Mouse (Mus musculus) gastrocnemius, adult 2 months (tissue): ENCODE data around the gene Slc7a11. TPM values are rescaled to one million over a fixed set of nuclear protein-coding genes. Genes with fewer than 3 reads are reported as not detected.

Experiments
- DNase-seq: peaks from one replicate; pipeline ENCODE4 v3.0.0; 2022
- H3K27ac ChIP-seq: fragments of 200-600 bp; 2 replicates; pipeline ENCODE4 v1.8.1; 2022; ENCODE audit warnings: mild to moderate bottlenecking
- H3K4me3 ChIP-seq: fragments of 200-600 bp; 2 replicates; pipeline ENCODE4 v1.8.1; 2022; ENCODE audit warnings: mild to moderate bottlenecking, moderate library complexity
- CTCF ChIP-seq: fragments of 200-600 bp; IDR thresholded peaks from 2 replicates; pipeline ENCODE4 v1.8.1; 2022; ENCODE audit warnings: antibody characterized with exemption, mild to moderate bottlenecking, moderate library complexity
- intact Hi-C: fragments of 180-260 bp; cut with DNase I; formaldehyde crosslinking; loops from one replicate; pipeline ENCODE4 v1.15.1; 2025
- long read RNA-seq, 2 experiments: library from polyadenylated mRNA; stranded (forward); transcript quantifications; one replicate each; pipeline ENCODE4 v2.0.0; 2021
- total RNA-seq, 2 experiments: library from RNA; stranded (reverse); gene quantifications; 2 replicates each; pipeline ENCODE4 v1.2.3; 2021

Gene Slc7a11
- total RNA-seq = under 1 TPM; 0.06 to 0.18 TPM
- long read RNA-seq, experiment 1, partial matches to known transcripts = 2 of 5 reads
- long read RNA-seq, experiment 1, other reads (novel, unspliced or antisense) = 3 of 5 reads
- long read RNA-seq, experiment 2, partial matches to known transcripts = 0 of 15 reads
- long read RNA-seq, experiment 2, other reads (novel, unspliced or antisense) = 15 of 15 reads

GRCm38 (mm10) chr3:50443421-50443916, at the start of gene Slc7a11:
TSS of gene Slc7a11 (minus strand) at chr3:50443614.
- Histone ChIP-seq H3K4me3 (peak within 1 kb of the TSS; percentile 68), H3K27ac (peak within 1 kb of the TSS; percentile 53)
- intact Hi-C loops = no loop called here
- DNase-seq = peak; percentile 42
- TF ChIP-seq CTCF = no peak

DNA sequence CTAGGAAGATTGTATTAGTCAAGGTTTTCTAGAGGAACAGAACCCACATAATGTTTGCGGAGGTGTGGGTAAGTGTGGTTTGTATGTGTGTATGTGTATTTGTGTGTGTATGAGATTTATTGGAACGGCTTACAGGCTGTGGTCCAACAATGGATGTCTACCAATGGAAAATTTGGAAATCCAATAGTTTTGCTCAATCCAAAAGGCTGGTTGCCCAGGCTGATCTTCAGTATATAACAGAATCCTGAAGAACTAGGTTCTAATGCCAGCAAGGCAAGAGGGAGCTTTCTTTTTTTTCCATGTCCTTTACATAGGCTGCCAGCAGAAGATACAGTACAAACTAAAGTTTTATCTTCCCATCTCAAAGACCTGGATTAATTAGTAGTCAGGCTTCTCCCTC, 48.3 kb upstream of the Slc7a11 start:
- no peak overlapping the region for H3K4me3 ChIP-seq
- intact Hi-C loops = no loop called here
- TF ChIP-seq CTCF = no peak

DNA sequence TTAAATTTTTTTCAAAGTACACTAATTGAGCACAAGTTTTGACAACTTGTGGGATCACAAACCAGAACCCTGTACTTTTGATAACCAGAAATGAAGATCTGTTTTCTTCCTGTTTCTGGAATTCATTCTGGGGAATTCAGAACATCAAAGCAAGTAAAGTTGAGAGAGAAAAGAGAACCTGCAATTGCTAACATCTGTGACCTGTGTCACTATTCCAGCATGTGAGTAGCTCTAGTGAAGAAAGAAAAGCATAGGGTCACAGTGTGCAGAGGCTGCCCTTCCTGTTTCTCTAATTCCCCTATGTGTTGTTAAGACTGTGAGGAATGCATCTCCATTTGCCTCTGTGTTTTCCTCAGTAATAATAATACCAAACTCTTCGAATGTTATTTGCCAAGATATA, 40.7 kb upstream of the Slc7a11 start:
- Histone ChIP-seq H3K4me3 (no peak overlapping the region), H3K27ac (no peak overlapping the region)
- intact Hi-C loops = no loop called here
- no peak for TF ChIP-seq CTCF
- no peak for DNase-seq

More for the DNA sequence above, 48.3 kb upstream of the Slc7a11 start:
- H3K27ac ChIP-seq = no peak overlapping the region
- no peak for DNase-seq

DNA sequence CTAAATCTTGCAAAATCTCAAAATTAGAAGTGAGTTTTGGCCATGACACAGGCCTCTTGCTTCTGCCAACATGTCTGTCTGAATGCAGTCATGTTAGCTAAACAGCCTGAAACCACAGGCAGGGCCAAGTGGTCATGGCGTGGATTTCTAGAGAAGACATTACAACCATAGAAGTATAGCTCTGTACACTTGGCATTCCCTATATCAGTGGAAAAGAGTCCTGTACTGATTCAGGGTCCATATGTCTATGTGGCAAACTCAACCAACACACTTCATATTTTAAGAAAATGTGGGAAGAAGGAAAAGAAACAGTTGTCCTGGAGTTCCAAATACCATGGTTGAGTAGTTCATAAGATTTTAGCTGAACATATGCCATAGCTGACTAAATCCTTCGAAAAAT, 18.8 kb upstream of the Slc7a11 start:
- no peak for TF ChIP-seq CTCF
- intact Hi-C loops = no loop called here
- H3K27ac ChIP-seq = no peak overlapping the region

GRCm38 (mm10) chr3:50457136-50457535, 13.7 kb upstream of the Slc7a11 start:
- no peak for DNase-seq
- TF ChIP-seq CTCF = no peak
- intact Hi-C loops = no loop called here
- H3K27ac ChIP-seq = no peak overlapping the region
- H3K4me3 ChIP-seq = no peak overlapping the region

More for the DNA sequence above, 18.8 kb upstream of the Slc7a11 start:
- H3K4me3 ChIP-seq = no peak overlapping the region
- DNase-seq = no peak

DNA sequence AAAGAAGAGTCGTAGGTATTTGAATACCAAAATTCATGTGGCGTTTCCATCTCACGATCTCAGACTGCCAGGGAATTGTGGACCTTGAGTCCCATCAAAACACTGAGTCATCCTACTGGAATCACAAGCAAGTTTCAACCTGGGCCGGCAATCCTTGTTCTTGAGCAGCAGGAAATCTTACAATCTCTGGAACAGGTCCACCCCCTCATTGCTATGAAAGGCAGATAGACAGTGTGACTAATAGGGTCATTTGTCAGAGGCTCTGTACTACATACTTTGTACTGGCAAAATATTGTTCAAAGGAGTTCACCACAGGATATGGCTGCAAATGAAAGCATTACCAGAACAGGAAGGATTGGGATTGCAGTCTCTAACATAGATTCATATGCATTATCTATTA, 13.2 kb upstream of the Slc7a11 start:
- Histone ChIP-seq H3K27ac (no peak overlapping the region), H3K4me3 (no peak overlapping the region)
- intact Hi-C loops = no loop called here
- TF ChIP-seq CTCF = no peak
- DNase-seq = no peak

DNA sequence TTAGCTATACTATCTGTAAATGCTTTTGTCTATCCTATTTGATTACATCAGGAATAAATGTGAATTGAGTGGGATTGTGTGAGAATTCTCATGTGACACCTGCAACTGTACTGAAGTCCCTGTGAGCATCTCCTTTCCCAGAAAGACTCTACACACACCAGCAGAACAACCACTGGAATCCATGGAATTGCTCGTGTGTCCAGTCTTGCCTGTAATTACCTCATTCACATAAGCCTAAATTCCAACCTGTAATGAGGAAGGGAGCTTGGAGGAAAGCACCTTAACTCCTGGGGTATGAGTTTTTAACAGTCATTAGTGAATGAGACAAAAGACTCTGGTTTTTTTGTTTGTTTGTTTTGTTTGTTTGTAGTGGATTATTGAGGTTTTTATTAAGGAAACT, 12.6 kb upstream of the Slc7a11 start:
- Histone ChIP-seq H3K27ac (no peak overlapping the region), H3K4me3 (no peak overlapping the region)
- intact Hi-C loops = no loop called here
- no peak for TF ChIP-seq CTCF
- DNase-seq = no peak

GRCm38 (mm10) chr3:50445050-50445775, 1.8 kb upstream of the Slc7a11 start:
- no peak for DNase-seq
- no peak for TF ChIP-seq CTCF
- H3K27ac ChIP-seq = no peak overlapping the region
- no peak overlapping the region for H3K4me3 ChIP-seq
- intact Hi-C loops = no loop called here

- no peak for DNase-seq
- intact Hi-C loops = no loop called here
- TF ChIP-seq CTCF = no peak
- Histone ChIP-seq H3K4me3 (peak overlapping the region; percentile 68), H3K27ac (no peak overlapping the region)
Observed at GRCm38 (mm10) chr3:50443942-50444341, 528 bp upstream of the Slc7a11 start.

DNA sequence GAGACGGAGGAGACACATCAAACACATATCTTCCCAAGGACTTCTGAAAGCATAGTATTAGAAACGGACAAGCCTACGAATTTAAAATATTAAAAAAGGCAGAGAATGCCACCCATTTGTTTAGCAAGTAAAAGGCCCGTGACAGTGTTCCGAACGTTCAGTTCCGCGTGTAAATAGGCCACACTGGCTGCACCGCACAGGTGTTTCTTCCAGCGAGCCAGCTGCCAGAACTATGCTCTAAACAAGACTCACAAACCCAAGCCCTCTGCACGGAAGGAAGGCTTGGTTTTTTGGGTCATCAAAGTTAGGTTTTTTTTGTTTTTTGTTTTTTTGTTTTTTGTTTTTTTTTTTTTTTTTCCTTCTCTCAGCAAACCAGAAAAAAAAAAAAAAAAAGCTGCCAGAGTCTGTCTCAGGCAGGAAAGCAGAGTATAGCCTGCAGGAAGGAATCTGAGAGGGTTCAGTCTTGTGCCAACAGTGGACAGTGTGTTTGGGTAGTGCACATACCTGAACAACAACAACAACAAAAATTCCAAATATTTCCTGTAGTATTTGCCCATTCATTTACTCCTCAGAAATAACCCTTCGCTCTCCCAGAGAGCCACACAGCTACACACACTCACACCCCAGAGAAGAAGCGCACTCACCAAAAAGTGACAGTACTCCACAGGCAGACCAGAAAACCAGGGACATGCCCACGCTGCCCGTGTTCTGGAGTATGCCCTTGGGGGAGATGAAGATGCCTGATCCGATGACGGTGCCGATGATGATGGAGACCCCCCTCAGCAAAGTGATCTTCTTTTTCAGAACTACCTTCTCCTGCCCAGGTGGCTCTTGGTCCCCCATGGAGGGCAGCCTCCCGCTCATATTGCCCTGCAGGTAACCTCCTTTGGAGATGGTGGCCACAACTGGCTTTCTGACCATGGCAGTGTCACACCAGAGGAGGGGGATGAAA, 797 bp downstream of the Slc7a11 start:
- no peak for TF ChIP-seq CTCF
- no peak for DNase-seq
- Histone ChIP-seq H3K4me3 (peak overlapping the region; percentile 68), H3K27ac (peak overlapping the region; percentile 53; the same call in 1 of the 2 replicates)
- intact Hi-C loops = no loop called here

- intact Hi-C loops = no loop called here
- H3K27ac ChIP-seq = no peak overlapping the region
- H3K4me3 ChIP-seq = no peak overlapping the region
- no peak for DNase-seq
- no peak for TF ChIP-seq CTCF
Observed at GRCm38 (mm10) chr3:50441330-50441729, 2.1 kb downstream of the Slc7a11 start.

DNA sequence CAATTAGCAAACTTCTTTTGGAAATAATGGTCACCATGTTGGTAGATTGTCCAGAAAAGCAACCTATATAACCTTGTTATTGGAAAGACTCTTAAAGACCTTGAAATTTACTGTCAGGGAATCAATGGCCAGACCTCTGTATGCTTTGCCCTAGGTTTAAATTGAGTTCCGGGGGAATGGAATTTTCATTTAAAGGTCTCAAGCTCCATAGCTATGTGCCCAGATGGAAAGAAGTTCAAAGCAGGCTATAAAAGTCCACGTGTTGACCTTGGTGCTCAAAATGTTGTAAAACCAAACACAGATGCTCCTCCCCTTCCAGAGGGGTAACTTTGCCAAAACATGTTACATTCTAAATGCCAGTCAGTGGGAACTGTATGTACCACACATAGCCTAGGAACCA, 3.0 kb downstream of the Slc7a11 start:
- intact Hi-C loops = no loop called here

DNA sequence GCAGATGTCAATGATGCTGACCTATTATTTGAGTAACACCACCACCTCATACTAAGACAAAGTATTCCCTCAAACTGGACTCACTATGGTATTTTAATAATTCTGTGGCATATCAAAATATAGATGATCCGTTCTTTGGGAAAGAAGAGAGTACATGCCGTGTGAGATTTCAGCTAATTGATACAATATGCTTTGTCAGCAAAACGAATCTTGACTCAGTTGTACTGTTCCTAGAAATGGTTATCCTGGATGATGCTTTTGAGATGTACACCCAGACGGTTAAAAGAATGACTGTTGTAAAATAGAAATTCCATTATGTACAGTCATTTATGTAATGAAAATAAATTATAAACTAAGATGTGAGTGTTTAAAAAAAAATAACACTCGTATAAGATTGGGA, 4.0 kb downstream of the Slc7a11 start:
- TF ChIP-seq CTCF = no peak
- Histone ChIP-seq H3K27ac (no peak overlapping the region), H3K4me3 (no peak overlapping the region)
- no peak for DNase-seq
- intact Hi-C loops = no loop called here

More for the DNA sequence above, 3.0 kb downstream of the Slc7a11 start:
- no peak for TF ChIP-seq CTCF
- Histone ChIP-seq H3K27ac (no peak overlapping the region), H3K4me3 (no peak overlapping the region)
- DNase-seq = no peak
